27 mouse cellular contexts compared by ENCODE assay signal in genomic region chr5:75035475-75035874, GRCm38 (mm10). TPM values are rescaled to one million over a fixed set of nuclear protein-coding genes. Genes with fewer than 3 reads are reported as not detected.
DNase-seq lines count a peak whose midpoint lies in the region; ATAC-seq and TF ChIP-seq lines count a peak whose summit lies in the region.
"Had no signal": no experiment of that assay in that cellular context is flagged by ENCODE, and none has a peak within 500 bp of the region (broad histone marks: within the 10 kb centered on the region; RNA-seq: fewer than 3 reads in every experiment).

No protein-coding gene starts in this region.

- H3K4me1 ChIP-seq in intestine, postnatal 0 days (replicated peaks; ENCODE audit: control insufficient read depth, insufficient read depth, low read length) = no peaks in the 10 kb centered on the region
- H3K4me1 ChIP-seq: forebrain, embryonic 10.5 days; forebrain, embryonic 12.5 days had no signal

- H3K9ac ChIP-seq in intestine, postnatal 0 days (ENCODE audit: low read depth, low read length) = no peak overlapping the region
- H3K9ac ChIP-seq: embryonic facial prominence, embryonic 13.5 days; embryonic facial prominence, embryonic 15.5 days; forebrain, embryonic 12.5 days had no signal

- no peak overlapping the region for H3K4me2 ChIP-seq in intestine, postnatal 0 days (replicated peaks; ENCODE audit: low read depth)
- H3K4me2 ChIP-seq: embryonic facial prominence, embryonic 13.5 days; embryonic facial prominence, embryonic 15.5 days; forebrain, embryonic 12.5 days had no signal

- no peak overlapping the region for H3K4me3 ChIP-seq in intestine, postnatal 0 days (ENCODE audit: low read depth, low read length)
- H3K4me3 ChIP-seq: embryonic facial prominence, embryonic 13.5 days; embryonic facial prominence, embryonic 15.5 days; erythroblast, embryonic 14.5 days; forebrain, embryonic 10.5 days; forebrain, embryonic 12.5 days had no signal

- ATAC-seq in CD4-positive, CD25-positive, alpha-beta regulatory T cell, adult 4 months = peak; percentile 80
- ATAC-seq in inflammation-experienced regulatory T-cells, adult 6 months = peak; percentile 80
- ATAC-seq in intestine, postnatal 0 days = no peak
- ATAC-seq: forebrain, embryonic 14.5 days; forebrain, embryonic 16.5 days had no signal

- H3K27me3 ChIP-seq in intestine, postnatal 0 days (replicated peaks; ENCODE audit: control insufficient read depth, insufficient read depth, low read length) = no peaks in the 10 kb centered on the region
- H3K27me3 ChIP-seq: embryonic facial prominence, embryonic 13.5 days; embryonic facial prominence, embryonic 15.5 days; forebrain, embryonic 12.5 days had no signal

- peak; percentile 11 for DNase-seq in CD4-positive helper T cell, adult 2 months (ENCODE audit: low read depth, low spot score)
- DNase-seq in adrenal gland, postnatal 25 days = no peak
- DNase-seq: adrenal gland, adult 8-10 months; adrenal gland, postnatal 14 days; B cell, adult 2 months; cerebellum, adult 11 months; cerebellum, adult 18-20 months; cerebellum, adult 8-10 months; cerebellum, adult 9-11 months; cerebellum, postnatal 14 days; cerebellum, postnatal 36 days; embryo, embryonic 11 days had no signal

- H3K36me3 ChIP-seq in intestine, postnatal 0 days (ENCODE audit: control insufficient read depth, insufficient read depth) = no peaks in the 10 kb centered on the region
- H3K36me3 ChIP-seq: embryonic facial prominence, embryonic 15.5 days had no signal

- WGBS in intestine, postnatal 0 days = 85% methylated on average over 3 of the region's 3 CpGs

- H3K27ac ChIP-seq in intestine, postnatal 0 days (ENCODE audit: low read depth, low read length) = no peak overlapping the region
- H3K27ac ChIP-seq: embryonic facial prominence, embryonic 13.5 days; embryonic facial prominence, embryonic 15.5 days; forebrain, embryonic 10.5 days; forebrain, embryonic 12.5 days had no signal

- no peaks in the 10 kb centered on the region for H3K9me3 ChIP-seq in intestine, postnatal 0 days (ENCODE audit: control insufficient read depth)
- H3K9me3 ChIP-seq: embryonic facial prominence, embryonic 13.5 days; embryonic facial prominence, embryonic 15.5 days; forebrain, embryonic 10.5 days; forebrain, embryonic 12.5 days had no signal

- TF ChIP-seq CTCF in intestine, postnatal 0 days (IDR thresholded peaks at IDR 0.05; ENCODE audit: low read depth) = no peak

RNA-seq across cellular contexts. Expression of gene Chic2, which starts 9.1 kb away (rescaled TPM):
- 1 to 10 TPM; 7.2 to 9.1 TPM for polyA plus RNA-seq in CD4-positive, CD25-positive, alpha-beta regulatory T cell, adult 4 months (2017; shearing (Covaris generic))
- 10 to 100 TPM in 1 of 3 experiments, 1 to 10 TPM in 2; 5.5 to 11.5 (median 9.3) TPM for polyA plus RNA-seq in inflammation-experienced regulatory T-cells, adult 6 months (2017; shearing (Covaris generic))
- 29.6 and 30.8 TPM in 2 replicates for total RNA-seq in adrenal gland, postnatal 25 days (2021)
- polyA plus RNA-seq in intestine, postnatal 0 days (2015; fragmentation: Nextera tagmentation; extraction: Ambion mirVana) = 30.7 and 34.7 TPM in 2 replicates

RNA-seq across cellular contexts. Expression of gene Gsx2, which starts 39.9 kb away (rescaled TPM):
- polyA plus RNA-seq in CD4-positive, CD25-positive, alpha-beta regulatory T cell, adult 4 months (2017; shearing (Covaris generic)) = not detected
- polyA plus RNA-seq in inflammation-experienced regulatory T-cells, adult 6 months (2017; shearing (Covaris generic)) = not detected
- not detected in 2 replicates for total RNA-seq in adrenal gland, postnatal 25 days (2021)
- polyA plus RNA-seq in intestine, postnatal 0 days (2015; fragmentation: Nextera tagmentation; extraction: Ambion mirVana) = not detected in 2 replicates
- total RNA-seq: adrenal gland, adult 18-20 months; adrenal gland, adult 8-10 months; adrenal gland, postnatal 14 days; adrenal gland, postnatal 4 days; common myeloid progenitor, adult 5-6 weeks; ES-E14; MEL had no signal
- polyA plus RNA-seq: embryonic facial prominence, embryonic 13.5 days; embryonic facial prominence, embryonic 15.5 days; erythroblast, embryonic 14.5 days had no signal
